Mouse (Mus musculus) CH12.LX (cell line): ENCODE measurements around the gene 1700028K03Rik. TPM values are rescaled to one million over a fixed set of nuclear protein-coding genes. Genes with fewer than 3 reads are reported as not detected.

Experiments
- DNase-seq: peaks from one replicate; pipeline ENCODE4 v3.0.0-alpha.2; 2013; ENCODE audit errors: extremely low read depth
- H3K27ac ChIP-seq: 2 replicates; pipeline ENCODE4 v1.5.1; 2012; ENCODE audit warnings: low read depth, mild to moderate bottlenecking, control low read depth, moderate library complexity; ENCODE audit not compliant: insufficient read depth
- H3K27me3 ChIP-seq: replicated peaks from 2 replicates; pipeline ENCODE3; 2012; ENCODE audit warnings: inconsistent platforms
- H3K36me3 ChIP-seq, 2 experiments: replicated peaks in 1 of 2; 2 replicates each; pipeline versions ENCODE3 to v1.6.1; 2012; ENCODE audit warnings: inconsistent platforms in 1 of 2, low read length in 1 of 2, mild to moderate bottlenecking in 1 of 2, mixed read lengths in 1 of 2, moderate library complexity in 1 of 2; ENCODE audit not compliant: control insufficient read depth in 1 of 2, insufficient read depth in 1 of 2
- H3K4me1 ChIP-seq, 2 experiments: 2 replicates each; pipeline ENCODE4 v1.6.1; 2012; ENCODE audit warnings: inconsistent platforms in 1 of 2, moderate library complexity in 1 of 2; ENCODE audit not compliant: insufficient read depth in 2 of 2, control insufficient read depth in 1 of 2
- H3K4me2 ChIP-seq: 2 replicates; pipeline ENCODE4 v1.6.1; 2012; ENCODE audit warnings: low read depth, mild to moderate bottlenecking, control low read depth; ENCODE audit not compliant: poor library complexity, insufficient read depth, severe bottlenecking
- H3K4me3 ChIP-seq, 3 experiments: fragments of 150-350 bp in 1 of 3; sonication (generic) in 1 of 3; replicated peaks in 1 of 3; 2 replicates each; pipeline versions ENCODE3 to v1.5.1; 2011 to 2012; ENCODE audit warnings: low read depth in 2 of 3, low read length in 2 of 3, mild to moderate bottlenecking in 2 of 3, moderate library complexity in 2 of 3, control low read depth in 1 of 3, improper control_type of control experiment in 1 of 3, inconsistent platforms in 1 of 3, mixed read lengths in 1 of 3; ENCODE audit not compliant: poor library complexity in 1 of 3
- H3K79me2 ChIP-seq: replicated peaks from 2 replicates; pipeline ENCODE4 v1.6.1; 2012; ENCODE audit warnings: mild to moderate bottlenecking, moderate library complexity; ENCODE audit not compliant: control insufficient read depth, poor library complexity, insufficient read depth, severe bottlenecking; ENCODE audit errors: extremely low read depth
- H3K9ac ChIP-seq: 2 replicates; pipeline ENCODE4 v1.6.1; 2012; ENCODE audit warnings: low read depth, mild to moderate bottlenecking, control low read depth, moderate library complexity; ENCODE audit not compliant: insufficient read depth
- H3K9me3 ChIP-seq: replicated peaks from 2 replicates; pipeline ENCODE3; 2012; ENCODE audit warnings: low read length, inconsistent platforms, mixed read lengths
- BHLHE40 ChIP-seq: IDR thresholded peaks from 2 replicates; pipeline ENCODE4 v1.6.1; 2011; ENCODE audit warnings: mild to moderate bottlenecking, low read depth, low read length, improper control_type of control experiment
- CHD2 ChIP-seq: IDR thresholded peaks from 2 replicates; pipeline ENCODE4 v1.6.1; 2011; ENCODE audit warnings: low read length, improper control_type of control experiment
- CTCF ChIP-seq, 2 experiments: IDR thresholded peaks in 1 of 2; conservative IDR thresholded peaks in 1 of 2; 2 replicates each; pipeline ENCODE4 v1.5.1; 2011 to 2012; ENCODE audit warnings: low read depth in 2 of 2, low read length in 2 of 2, improper control_type of control experiment in 1 of 2, inconsistent platforms in 1 of 2, mild to moderate bottlenecking in 1 of 2, moderate library complexity in 1 of 2
- E2F4 ChIP-seq: IDR thresholded peaks from 2 replicates; pipeline ENCODE4 v1.6.1; 2011; ENCODE audit warnings: low read depth, low read length, improper control_type of control experiment; ENCODE audit not compliant: insufficient replicate concordance
- ELF1 ChIP-seq: IDR thresholded peaks from 2 replicates; pipeline ENCODE4 v1.6.1; 2014; ENCODE audit warnings: low read depth, mild to moderate bottlenecking, inconsistent platforms, low read length, improper control_type of control experiment
- GABPA ChIP-seq: IDR thresholded peaks from 2 replicates; pipeline ENCODE4 v1.6.1; 2012; ENCODE audit warnings: low read depth, low read length, improper control_type of control experiment, inconsistent platforms; ENCODE audit not compliant: insufficient replicate concordance
- HCFC1 ChIP-seq: IDR thresholded peaks from 2 replicates; pipeline ENCODE4 v1.6.1; 2012; ENCODE audit warnings: low read depth, mild to moderate bottlenecking, inconsistent platforms, low read length, improper control_type of control experiment
- JUN ChIP-seq: IDR thresholded peaks from 2 replicates; pipeline ENCODE4 v1.6.1; 2011; ENCODE audit warnings: low read depth, mild to moderate bottlenecking, low read length, improper control_type of control experiment, moderate library complexity; ENCODE audit not compliant: insufficient read depth
- JUND ChIP-seq: conservative IDR thresholded peaks from 2 replicates; pipeline ENCODE4 v1.6.1; 2011; ENCODE audit warnings: low read depth, low read length, improper control_type of control experiment
- KAT2A ChIP-seq: IDR thresholded peaks from 2 replicates; pipeline ENCODE4 v1.6.1; 2012; ENCODE audit warnings: low read length, improper control_type of control experiment, inconsistent platforms; ENCODE audit not compliant: insufficient replicate concordance
- MAFK ChIP-seq: IDR thresholded peaks from 2 replicates; pipeline ENCODE4 v1.6.1; 2011; ENCODE audit warnings: low read length, improper control_type of control experiment; ENCODE audit not compliant: insufficient replicate concordance
- MAX ChIP-seq: IDR thresholded peaks from 2 replicates; pipeline ENCODE4 v1.6.1; 2011; ENCODE audit warnings: low read length, improper control_type of control experiment
- MAZ ChIP-seq: IDR thresholded peaks from 2 replicates; pipeline ENCODE4 v1.6.1; 2012; ENCODE audit warnings: low read depth, mild to moderate bottlenecking, inconsistent platforms, low read length, improper control_type of control experiment, moderate library complexity
- MEF2A ChIP-seq: IDR thresholded peaks from 2 replicates; pipeline ENCODE4 v1.6.1; 2014; ENCODE audit warnings: low read depth, mild to moderate bottlenecking, inconsistent platforms, low read length, improper control_type of control experiment, borderline replicate concordance
- MXI1 ChIP-seq: IDR thresholded peaks from 2 replicates; pipeline ENCODE4 v1.6.1; 2011; ENCODE audit warnings: mild to moderate bottlenecking, low read depth, low read length, improper control_type of control experiment
- MYC ChIP-seq: IDR thresholded peaks from 2 replicates; pipeline ENCODE4 v1.6.1; 2011; ENCODE audit warnings: low read depth, mild to moderate bottlenecking, improper control_type of control experiment, low read length
- NELFE ChIP-seq: IDR thresholded peaks from 2 replicates; pipeline ENCODE4 v1.6.1; 2011; ENCODE audit warnings: low read depth, low read length, improper control_type of control experiment
- PAX5 ChIP-seq: IDR thresholded peaks from 2 replicates; pipeline ENCODE4 v1.6.1; 2012; ENCODE audit warnings: low read length, inconsistent platforms, mixed read lengths
- RCOR1 ChIP-seq: conservative IDR thresholded peaks from 2 replicates; pipeline ENCODE4 v1.6.1; 2012; ENCODE audit warnings: low read depth, mild to moderate bottlenecking, inconsistent platforms, low read length, improper control_type of control experiment
- SIN3A ChIP-seq: IDR thresholded peaks from 2 replicates; pipeline ENCODE4 v1.6.1; 2012; ENCODE audit warnings: low read length, improper control_type of control experiment, inconsistent platforms
- SMC3 ChIP-seq: IDR thresholded peaks from 2 replicates; pipeline ENCODE4 v1.6.1; 2011; ENCODE audit warnings: low read depth, low read length, improper control_type of control experiment
- TBP ChIP-seq: conservative IDR thresholded peaks from 2 replicates; pipeline ENCODE4 v1.6.1; 2011; ENCODE audit warnings: low read depth, low read length, improper control_type of control experiment
- TCF12 ChIP-seq: IDR thresholded peaks from 2 replicates; pipeline ENCODE4 v1.6.1; 2014; ENCODE audit warnings: low read depth, mild to moderate bottlenecking, inconsistent platforms, low read length, improper control_type of control experiment
- USF1 ChIP-seq: IDR thresholded peaks from 2 replicates; pipeline ENCODE4 v1.6.1; 2014; ENCODE audit warnings: low read depth, mild to moderate bottlenecking, inconsistent platforms, low read length, improper control_type of control experiment
- USF2 ChIP-seq: conservative IDR thresholded peaks from 2 replicates; pipeline ENCODE4 v1.6.1; 2011; ENCODE audit warnings: low read depth, low read length, improper control_type of control experiment
- ZC3H11A ChIP-seq: IDR thresholded peaks from 2 replicates; pipeline ENCODE4 v1.6.1; 2012; ENCODE audit warnings: low read depth, mild to moderate bottlenecking, inconsistent platforms, low read length, improper control_type of control experiment
- ZMIZ1 ChIP-seq: IDR thresholded peaks from 2 replicates; pipeline ENCODE4 v1.6.1; 2012; ENCODE audit warnings: low read depth, mild to moderate bottlenecking, inconsistent platforms, low read length, improper control_type of control experiment
- ZNF384 ChIP-seq: IDR thresholded peaks from 2 replicates; pipeline ENCODE4 v1.6.1; 2012; ENCODE audit warnings: low read depth, low read length, improper control_type of control experiment, inconsistent platforms
- dilution Hi-C: fragments of 300-500 bp; cut with MboI; formaldehyde crosslinking; loops from 2 replicates; pipeline ENCODE4 v1.14.3; 2020; ENCODE audit warnings: low sequenced_read_pairs; ENCODE audit not compliant: extremely low pct_unique_long_range_greater_than_20kb, extremely low pct_ligation_motif_present
- in situ Hi-C: fragments of 300-500 bp; cut with MboI; formaldehyde crosslinking; loops from 3 replicates; pipeline ENCODE4 v1.14.3; 2019; ENCODE audit warnings: low sequenced_read_pairs, low pct_ligation_motif_present, low pct_unique_long_range_greater_than_20kb, mixed read lengths
- polyA plus RNA-seq: library from polyadenylated mRNA; unstranded; fragments of >175 nt; gene quantifications from 2 replicates; pipeline ENCODE4 v1.2.1, GENCODE M21; 2012; ENCODE audit warnings: low read depth; ENCODE audit not compliant: insufficient read length
- total RNA-seq, 2 experiments: library from RNA; depleted of rRNA; stranded (reverse); fragments of 300-350 nt in 1 of 2; fragments of >200 nt in 1 of 2; gene quantifications; 2 replicates each; pipeline ENCODE4 v1.2.3; 2012 to 2014

Gene 1700028K03Rik
- total and polyA plus RNA-seq, 3 experiments: not detected

DNA sequence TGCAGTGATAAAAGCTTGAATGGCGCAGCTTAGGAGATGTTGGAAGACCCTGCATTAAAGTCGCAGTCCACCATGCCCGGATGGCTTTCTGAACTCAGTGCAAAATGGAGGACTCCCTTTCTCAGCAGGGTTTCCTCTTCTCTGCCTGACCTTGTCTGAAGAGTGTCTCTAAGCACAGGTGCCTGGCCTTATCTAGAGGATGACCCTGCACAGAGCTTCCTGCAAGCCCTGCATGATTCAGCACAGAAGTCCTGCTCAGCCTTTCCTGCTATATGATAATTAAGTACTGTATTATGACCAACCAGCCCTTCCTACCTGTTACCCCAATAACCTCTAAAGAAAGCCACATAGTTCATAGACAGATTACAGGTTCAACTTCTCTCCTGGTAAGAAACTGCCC lies 19.1 kb upstream of the 1700028K03Rik start:
- Histone ChIP-seq H3K4me3 (no peak overlapping the region), H3K9ac (no peak overlapping the region), H3K36me3 (peaks cover 2 to 6% of the 10 kb centered on the region in 2 experiments), H3K9me3 (no peaks in the 10 kb centered on the region), H3K27ac (no peak overlapping the region), H3K79me2 (no peaks in the 10 kb centered on the region), H3K27me3 (no peaks in the 10 kb centered on the region), H3K4me2 (no peak overlapping the region), H3K4me1 (peaks cover 5 to 24% of the 10 kb centered on the region in 2 experiments; a peak in 3 of 4 replicates)
- in situ Hi-C loops (loop anchor here (5.0 to 25.0 kb wide), 2 partner anchors 178 to 528 kb away; no protein-coding TSS in a partner anchor), dilution Hi-C loops (no loop called here)
- TF ChIP-seq KAT2A (no peak), NELFE (no peak), TCF12 (no peak), CHD2 (no peak), SIN3A (no peak), MAZ (no peak), MAX (no peak), HCFC1 (no peak), JUN (no peak), MXI1 (no peak), JUND (no peak), USF2 (no peak), PAX5 (no peak), ZC3H11A (no peak), MAFK (no peak), MYC (no peak)
- no peak for DNase-seq

GRCm38 (mm10) chr5:107516087-107516486 lies 18.4 kb upstream of the 1700028K03Rik start:
- TF ChIP-seq TBP (no peak), ELF1 (no peak), MEF2A (no peak), E2F4 (no peak), KAT2A (no peak), MAZ (no peak), BHLHE40 (no peak), SIN3A (no peak), CTCF (conservative IDR thresholded peaks at IDR 0.05 in 1 of 2, IDR thresholded peaks at IDR 0.05 in 1 of 2; ENCODE audit: low read depth in 2 of 2, low read length in 2 of 2) (no peak), GABPA (no peak), ZMIZ1 (no peak), ZNF384 (no peak), USF1 (no peak), RCOR1 (no peak), MAX (no peak), MAFK (no peak), SMC3 (no peak), JUND (no peak), JUN (no peak), NELFE (no peak)
- DNase-seq: no peak
- Histone ChIP-seq H3K9ac (no peak overlapping the region), H3K36me3 (peaks cover 0 to 3% of the 10 kb centered on the region in 2 experiments), H3K79me2 (no peaks in the 10 kb centered on the region), H3K27me3 (no peaks in the 10 kb centered on the region), H3K4me1 (peaks cover 5 to 24% of the 10 kb centered on the region in 2 experiments; a peak in 3 of 4 replicates), H3K4me2 (no peak overlapping the region), H3K27ac (no peak overlapping the region), H3K9me3 (no peaks in the 10 kb centered on the region), H3K4me3 (no peak overlapping the region)
- in situ Hi-C loops (loop anchor here (5.0 to 25.0 kb wide), 2 partner anchors 179 to 529 kb away; no protein-coding TSS in a partner anchor), dilution Hi-C loops (no loop called here)
